Mouse (Mus musculus) cortical plate, adult 2 months (tissue): ENCODE results near the gene Brwd3.

ENCODE experiments used
- CTCF ChIP-seq: fragments of 200-500 bp; IDR thresholded peaks from 2 replicates; pipeline ENCODE4 v1.5.1; 2011; ENCODE audit warnings: mild to moderate bottlenecking, control low read depth, low read length; ENCODE audit not compliant: insufficient read depth; ENCODE audit errors: extremely low read depth
- POLR2A ChIP-seq: fragments of 200-500 bp; IDR thresholded peaks from 2 replicates; pipeline ENCODE4 v1.6.1; 2011; ENCODE audit warnings: mild to moderate bottlenecking, low read length, control low read depth; ENCODE audit not compliant: insufficient read depth; ENCODE audit errors: extremely low read depth

- TF ChIP-seq CTCF (no peak), POLR2A (no peak)
Observed at GRCm38 (mm10) chrX:108836416-108836815, 2.2 kb upstream of the Brwd3 start.
